Mouse (Mus musculus): Measurements from ENCODE around the gene Dennd5a.

DNA sequence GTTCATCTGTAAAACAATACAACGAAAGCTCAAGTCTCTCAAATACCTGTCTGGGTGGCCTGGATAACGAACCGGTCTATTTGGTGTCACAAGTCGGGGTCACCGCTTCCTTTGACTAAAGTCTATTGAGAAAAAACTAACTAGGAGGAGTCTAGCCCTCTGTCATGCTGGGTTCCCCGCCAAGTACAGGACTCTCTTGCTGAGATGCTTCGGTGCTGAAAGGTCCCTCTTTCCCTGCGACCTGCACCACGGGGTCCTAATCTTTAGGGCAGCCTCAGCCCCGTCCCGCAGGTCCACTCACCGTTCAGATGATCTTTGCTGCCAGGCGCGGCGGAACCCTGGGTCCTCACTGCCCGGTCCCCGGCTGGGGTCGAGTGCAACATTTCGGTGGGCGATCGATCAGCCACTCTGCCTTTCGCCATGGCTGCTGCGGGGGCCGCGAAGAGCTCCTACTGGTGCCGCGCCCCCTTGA is 25.4 kb upstream of the Dennd5a start:
- TF ChIP-seq CTCF (conservative IDR thresholded peaks at IDR 0.05; ENCODE audit: low read length) (no peak), POU5F1 (IDR thresholded peaks at IDR 0.05; ENCODE audit: borderline replicate concordance, low read length) (no peak)

All from E14TG2a.4 (cell line).